Mouse (Mus musculus) C2C12 (cell line): ENCODE measurements at regions not wholly inside any gene's neighbourhood (a gene's known extent, or its start where the extent isn't known, plus 50 kb on each side); places are given as distances from the start of the nearest gene placed in this dataset.

Experiments
- CTCF ChIP-seq: IDR thresholded peaks from one replicate; pipeline ENCODE4 v1.5.1; 2011; ENCODE audit not compliant: control insufficient read depth, insufficient read depth, insufficient read length
- FOSL1 ChIP-seq: IDR thresholded peaks from one replicate; pipeline ENCODE4 v1.8.0; 2011; ENCODE audit warnings: mild to moderate bottlenecking, low read length; ENCODE audit not compliant: poor library complexity, insufficient read depth, severe bottlenecking
- MAX ChIP-seq: IDR thresholded peaks from one replicate; pipeline ENCODE4 v1.6.1; 2011; ENCODE audit warnings: mild to moderate bottlenecking, control low read depth
- MYOD1 ChIP-seq: IDR thresholded peaks from one replicate; pipeline ENCODE4 v1.6.1; 2011; ENCODE audit warnings: low read depth; ENCODE audit not compliant: control insufficient read depth, insufficient read length

DNA sequence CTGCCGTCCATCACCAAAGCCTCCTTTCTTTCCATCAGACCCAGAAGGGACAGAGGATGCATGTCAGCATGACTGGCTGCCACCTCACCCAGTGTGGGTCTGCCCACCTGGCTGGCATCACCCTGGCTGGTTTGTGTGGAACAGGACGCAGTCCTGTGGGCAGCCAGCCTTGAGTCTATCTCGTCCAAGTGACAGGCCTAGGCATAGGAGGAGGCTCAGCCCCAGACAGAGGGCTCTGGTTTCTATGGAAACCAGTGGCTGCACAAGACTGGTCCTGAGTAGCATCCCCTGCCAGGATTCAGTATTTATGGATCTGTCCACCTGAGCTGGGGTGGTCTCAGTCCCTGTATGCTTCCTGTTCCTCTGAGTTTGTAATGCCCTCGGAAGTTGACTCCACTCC lies 344.4 kb downstream of the Ptpru start:
- TF ChIP-seq CTCF (no peak), MYOD1 (no peak), FOSL1 (no peak), MAX (no peak)
